Mouse (Mus musculus) gastrocnemius, postnatal 14 days (tissue): ENCODE measurements around the gene Btbd16. TPM values are rescaled to one million over a fixed set of nuclear protein-coding genes. Genes with fewer than 3 reads are reported as not detected.
A peak's percentile ranks its signal among the peaks of the same experiment; 100 is the strongest.

Experiments
- DNase-seq: peaks from one replicate; pipeline ENCODE4 v3.0.0; 2021; ENCODE audit warnings: mixed read lengths
- intact Hi-C: fragments of 180-260 bp; cut with DNase I; formaldehyde crosslinking; loops from one replicate; pipeline ENCODE4 v1.15.1; 2025; ENCODE audit warnings: low total_unique reads
- total RNA-seq, 2 experiments: library from RNA; stranded (reverse); gene quantifications; 2 replicates each; pipeline ENCODE4 v1.2.3; 2021

Gene Btbd16
- total RNA-seq, 2 experiments from 2014 or later, result 0.14 TPM; not detected in 1

DNA sequence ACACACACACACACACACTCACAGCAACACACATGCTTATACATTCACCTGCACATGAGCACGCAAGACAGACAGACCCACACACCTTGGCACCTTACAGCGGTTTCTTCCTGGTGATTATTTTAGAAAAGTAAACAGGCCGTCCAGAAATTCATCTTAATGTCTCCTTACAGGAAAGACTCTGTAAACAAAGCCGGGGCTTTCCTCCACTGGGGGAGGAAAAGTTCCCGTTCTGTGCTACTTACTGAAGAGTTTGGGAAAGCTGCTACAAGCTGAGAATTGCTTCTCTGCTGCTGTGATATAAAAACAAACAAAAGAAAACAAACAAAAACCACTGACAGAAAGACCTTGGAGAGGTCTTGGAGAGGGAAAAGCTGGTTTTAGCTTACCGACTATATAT is 34.8 kb downstream of the Btbd16 start:
- intact Hi-C loops, result no loop called here
- DNase-seq, result no peak

DNA sequence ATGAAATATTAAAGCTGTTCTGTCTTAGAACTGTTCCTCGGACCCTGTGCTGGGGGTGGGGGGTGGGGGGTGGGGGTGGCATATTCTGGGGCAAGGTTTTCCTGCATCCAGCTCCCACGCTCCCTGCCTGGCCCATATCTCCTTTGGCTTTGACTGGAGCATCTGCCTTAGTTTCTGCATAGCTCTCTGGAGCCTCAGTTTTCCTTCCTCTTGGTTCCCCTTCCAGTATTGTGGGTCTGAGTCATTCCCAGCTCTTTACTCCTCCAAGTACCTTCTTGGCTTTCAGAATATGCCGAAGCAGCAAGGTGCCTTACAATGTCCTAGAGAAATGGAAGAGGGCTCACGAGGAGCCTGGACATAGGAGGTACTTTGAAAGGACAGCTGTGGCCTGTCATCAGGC is 36.4 kb downstream of the Btbd16 start:
- intact Hi-C loops, result no loop called here
- no peak for DNase-seq

DNA sequence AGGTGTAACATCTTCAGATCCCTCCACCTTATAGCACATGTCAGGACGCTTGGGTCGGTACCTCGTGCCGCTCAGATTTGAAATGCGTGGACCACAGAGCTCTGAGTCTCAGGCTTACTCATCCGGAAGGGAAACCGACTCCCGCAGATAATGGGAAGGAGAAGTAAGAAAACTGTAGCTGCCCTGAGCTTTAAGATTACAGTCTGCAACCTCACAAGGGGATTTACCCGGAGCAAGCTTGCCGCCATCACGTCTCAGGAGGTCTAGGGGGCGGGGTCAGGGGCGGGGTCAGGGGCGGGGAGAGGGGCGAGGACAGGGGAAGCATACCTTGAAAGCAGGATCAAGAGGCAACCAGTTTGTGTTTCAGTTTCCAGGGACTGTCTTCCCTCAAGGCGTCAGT is 38.5 kb downstream of the Btbd16 start:
- intact Hi-C loops, result no loop called here
- no peak for DNase-seq

DNA sequence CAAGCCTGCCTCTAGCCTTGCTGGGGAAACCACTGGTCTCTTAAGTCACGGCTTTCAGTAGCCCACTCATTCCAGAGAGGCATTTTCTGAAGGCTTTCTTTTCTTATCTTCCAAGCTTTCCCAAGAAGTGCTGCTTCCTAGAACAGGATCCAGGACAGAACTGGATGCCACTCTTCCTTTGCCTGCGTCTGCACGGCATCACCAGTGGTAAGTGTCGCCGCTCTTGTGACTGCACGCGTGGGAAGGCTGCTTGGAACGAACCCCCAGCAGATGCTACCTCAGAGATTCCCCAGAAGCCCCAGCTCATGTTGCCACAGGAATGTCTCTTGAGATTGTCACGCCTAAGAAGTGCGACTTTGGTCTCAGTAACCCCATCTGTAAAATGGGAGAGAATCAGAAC is 41.7 kb downstream of the Btbd16 start:
- intact Hi-C loops, result no loop called here
- DNase-seq, result no peak

DNA sequence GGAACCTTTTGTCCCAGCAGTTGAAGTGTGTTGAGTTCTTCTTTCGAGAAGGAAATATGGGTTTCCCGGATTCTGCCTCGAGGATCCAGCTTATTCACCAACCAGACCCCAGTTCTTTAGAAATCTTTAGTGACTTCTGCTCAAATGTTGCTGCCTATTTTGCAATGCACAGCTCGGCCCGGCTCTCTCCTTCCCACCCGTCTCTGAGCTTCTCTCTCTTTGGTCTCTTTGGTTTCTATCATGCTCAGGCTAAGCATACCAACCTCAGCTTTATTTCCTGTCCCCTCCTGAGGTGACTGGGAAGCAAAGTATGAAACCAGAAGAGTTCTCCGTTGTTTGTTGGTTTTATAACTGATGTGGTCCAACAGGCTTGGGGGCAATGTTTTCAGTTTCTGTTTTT is 42.4 kb downstream of the Btbd16 start:
- DNase-seq, result no peak
- intact Hi-C loops, result no loop called here

DNA sequence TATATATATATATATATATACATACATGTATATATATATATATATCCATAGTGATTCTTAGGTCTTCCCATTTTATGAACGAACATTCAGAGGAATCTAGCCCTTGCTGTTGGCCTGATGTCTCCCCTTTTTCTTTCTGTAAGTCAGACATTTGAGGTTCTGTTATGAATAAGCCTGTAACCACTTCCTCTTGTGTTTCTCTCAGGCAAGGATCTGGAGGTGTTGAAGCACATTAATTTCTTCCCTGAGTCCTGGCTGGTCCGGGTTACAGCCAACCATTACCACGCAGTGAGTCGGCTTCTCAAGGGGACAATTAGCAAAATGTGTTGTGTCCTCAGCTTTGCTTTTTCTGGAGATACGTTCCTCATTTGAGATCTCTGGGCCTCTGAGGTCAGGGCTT is 44.9 kb downstream of the Btbd16 start:
- DNase-seq, result no peak
- intact Hi-C loops, result no loop called here

DNA sequence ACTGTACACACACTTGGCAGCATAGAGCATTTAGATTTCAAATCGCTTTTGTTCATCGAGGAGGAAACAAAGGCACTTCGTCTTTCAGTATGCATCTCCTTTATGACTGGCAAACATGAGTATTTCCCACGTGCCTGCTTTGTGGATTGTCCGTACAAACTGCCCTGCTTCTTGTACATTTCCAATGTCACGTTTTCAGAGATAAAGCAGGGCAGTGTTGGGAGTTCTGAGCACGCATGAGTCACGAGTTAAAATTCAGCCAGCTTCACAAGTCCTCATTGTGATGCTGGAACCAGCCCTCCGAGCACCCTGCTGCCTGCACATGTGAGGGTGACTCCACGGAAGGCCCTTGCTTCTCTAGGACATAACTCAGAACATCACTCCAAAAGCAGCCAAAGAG is 45.8 kb downstream of the Btbd16 start:
- no peak for DNase-seq
- intact Hi-C loops, result loop anchor here (10.0 kb wide), 1 partner anchor 225 kb away; no protein-coding TSS in a partner anchor

DNA sequence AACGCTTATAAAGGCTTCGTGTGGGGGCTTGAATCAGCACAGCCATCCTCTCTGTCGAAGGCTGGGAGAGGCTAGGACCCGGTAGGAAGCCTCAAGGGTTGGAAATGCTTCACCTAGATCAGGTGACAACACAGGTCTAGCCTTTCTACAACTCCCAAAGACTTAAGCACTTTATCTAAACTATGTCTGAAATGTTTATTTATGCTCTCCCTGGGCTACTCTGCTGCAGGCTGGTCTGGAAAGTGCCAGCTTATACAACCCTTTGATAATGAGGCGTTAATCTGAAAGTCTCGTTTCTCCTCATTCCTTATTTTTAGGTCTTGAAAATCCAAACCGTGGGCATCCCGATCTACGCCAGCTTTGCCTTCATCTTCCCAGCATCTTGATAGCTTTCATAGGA is 50.1 kb downstream of the Btbd16 start:
- no peak for DNase-seq
- intact Hi-C loops, result loop anchor here (10.0 kb wide), 1 partner anchor 221 kb away; no protein-coding TSS in a partner anchor

DNA sequence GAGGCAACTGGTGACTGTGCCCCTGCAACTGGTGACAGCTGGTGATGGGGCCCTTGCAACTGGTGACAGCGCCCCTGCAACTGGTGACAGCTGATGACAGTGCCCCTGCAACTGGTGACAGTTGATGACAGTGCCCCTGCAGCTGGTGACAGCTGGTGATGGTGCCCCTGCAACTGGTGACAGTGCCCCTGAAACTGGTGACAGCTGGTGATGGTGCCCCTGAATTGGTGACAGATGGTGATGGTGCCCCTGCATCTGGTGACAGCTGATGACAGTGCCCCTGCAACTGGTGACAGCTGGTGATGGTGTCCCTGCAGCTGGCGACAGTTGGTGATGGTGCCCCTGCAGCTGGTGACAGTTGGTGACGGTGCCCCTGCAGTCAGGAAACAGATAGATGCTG is 52.5 kb downstream of the Btbd16 start:
- DNase-seq, result no peak
- intact Hi-C loops, result loop anchor here (5.0 to 10.0 kb wide), 3 partner anchors 44 to 218 kb away; no protein-coding TSS in a partner anchor

DNA sequence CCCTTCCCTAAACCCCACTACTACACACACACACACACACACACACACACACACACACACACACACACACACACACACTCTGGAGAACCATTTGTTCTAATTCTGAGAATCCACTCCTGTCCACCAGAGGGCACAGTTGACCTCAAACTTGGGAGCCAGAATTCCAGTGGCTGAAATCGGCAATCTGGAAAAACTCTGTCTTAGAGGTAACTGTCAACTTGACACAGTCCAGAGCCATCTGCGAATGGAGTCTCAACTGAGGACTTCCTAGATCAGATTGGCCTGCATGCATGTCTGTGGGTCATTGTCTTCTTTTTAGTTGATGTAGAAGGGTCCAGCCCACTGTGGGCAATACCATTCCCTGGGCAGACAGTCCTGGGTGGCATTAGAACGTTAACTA is 53.6 kb downstream of the Btbd16 start:
- intact Hi-C loops, result loop anchor here (5.0 to 10.0 kb wide), 3 partner anchors 45 to 217 kb away; no protein-coding TSS in a partner anchor
- peak; percentile 45 for DNase-seq

DNA sequence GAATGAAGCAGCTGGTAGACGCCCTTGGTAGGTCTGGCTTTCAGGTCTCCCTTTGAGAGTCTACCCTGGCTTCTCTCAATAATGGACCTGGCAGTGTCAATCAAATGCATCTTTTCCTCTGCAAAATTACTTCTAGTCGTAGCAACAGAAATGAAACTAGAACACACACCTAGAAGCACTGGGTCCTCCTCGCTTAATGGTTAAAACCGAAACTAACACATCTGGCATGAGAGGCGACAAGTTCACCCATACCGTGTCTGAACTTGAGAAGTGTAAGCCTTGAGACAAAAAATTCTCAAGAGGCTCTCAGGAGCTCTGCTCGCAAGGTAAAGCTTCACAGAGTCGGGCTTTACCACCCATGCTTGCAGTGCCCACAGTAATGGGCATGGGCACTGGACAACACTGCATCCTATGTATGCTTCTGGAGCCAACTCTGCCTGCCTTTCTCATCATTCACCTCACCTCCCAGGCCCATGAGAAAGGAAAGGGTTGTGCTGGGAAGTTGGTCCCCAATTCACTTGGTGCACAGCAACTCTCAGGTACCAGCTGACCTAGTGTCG is 54.1 kb downstream of the Btbd16 start:
- intact Hi-C loops, result loop anchor here (5.0 to 10.0 kb wide), 3 partner anchors 46 to 217 kb away; no protein-coding TSS in a partner anchor

DNA sequence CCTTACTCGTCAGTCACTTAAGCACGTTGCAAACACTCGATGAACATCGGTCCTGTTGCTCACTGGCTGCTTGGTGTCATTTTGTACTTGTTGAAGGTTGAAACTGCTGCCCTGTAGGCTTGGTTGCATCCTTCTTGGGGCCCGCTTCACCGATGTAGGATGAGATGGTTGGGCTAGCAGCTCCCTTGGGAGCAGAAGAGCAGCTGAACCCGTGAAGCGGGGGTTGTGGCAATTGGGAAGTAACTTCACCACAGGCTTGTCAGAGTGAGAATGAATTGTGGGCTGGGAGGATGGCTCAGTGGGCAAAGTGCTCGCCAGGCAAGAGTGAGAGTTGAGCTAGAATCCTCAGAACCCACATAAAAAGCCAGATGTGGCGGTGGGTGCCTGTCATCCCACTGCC is 54.6 kb downstream of the Btbd16 start:
- no peak for DNase-seq
- intact Hi-C loops, result loop anchor here (5.0 to 10.0 kb wide), 3 partner anchors 46 to 216 kb away; no protein-coding TSS in a partner anchor

More for the DNA sequence above, 54.1 kb downstream of the Btbd16 start:
- DNase-seq, result no peak

DNA sequence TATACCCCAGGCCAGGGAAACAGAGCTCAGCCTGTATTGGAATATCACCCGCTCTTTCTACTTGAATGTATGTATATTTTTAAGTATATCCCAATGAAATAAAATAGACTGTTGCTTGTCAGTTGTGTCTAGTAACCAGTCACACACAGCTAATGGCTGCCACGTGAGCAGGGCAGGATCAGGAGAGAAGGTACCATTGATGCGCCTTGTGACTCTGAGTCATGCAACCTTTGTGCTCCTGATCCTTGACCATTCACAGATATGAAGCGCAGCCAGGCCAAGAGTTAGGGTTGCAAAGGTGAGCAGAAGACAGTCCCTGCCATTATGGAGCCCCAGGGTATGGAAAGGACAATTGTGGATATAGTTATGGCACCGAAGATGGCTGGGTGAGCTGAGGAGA is 57.7 kb downstream of the Btbd16 start:
- intact Hi-C loops, result no loop called here
- DNase-seq, result no peak

DNA sequence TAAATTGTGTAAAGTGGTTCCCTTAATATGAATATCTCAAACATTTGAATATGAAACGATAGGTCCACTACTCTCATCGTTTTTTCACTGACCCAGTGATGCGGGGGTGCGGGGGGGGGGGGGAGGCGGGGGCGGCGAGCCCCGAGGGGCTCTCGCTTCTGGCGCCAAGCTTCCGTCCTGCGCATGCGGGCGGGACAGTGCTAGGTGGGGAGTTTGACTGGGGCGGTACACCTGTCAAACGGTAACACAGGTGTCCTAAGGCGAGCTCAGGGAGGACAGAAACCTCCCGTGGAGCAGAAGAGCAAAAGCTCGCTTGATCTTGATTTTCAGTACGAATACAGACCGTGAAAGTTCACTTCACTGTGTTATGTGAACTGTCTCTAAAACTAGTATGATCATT is 60.4 kb downstream of the Btbd16 start:
- intact Hi-C loops, result no loop called here
- peak; percentile 61 for DNase-seq

DNA sequence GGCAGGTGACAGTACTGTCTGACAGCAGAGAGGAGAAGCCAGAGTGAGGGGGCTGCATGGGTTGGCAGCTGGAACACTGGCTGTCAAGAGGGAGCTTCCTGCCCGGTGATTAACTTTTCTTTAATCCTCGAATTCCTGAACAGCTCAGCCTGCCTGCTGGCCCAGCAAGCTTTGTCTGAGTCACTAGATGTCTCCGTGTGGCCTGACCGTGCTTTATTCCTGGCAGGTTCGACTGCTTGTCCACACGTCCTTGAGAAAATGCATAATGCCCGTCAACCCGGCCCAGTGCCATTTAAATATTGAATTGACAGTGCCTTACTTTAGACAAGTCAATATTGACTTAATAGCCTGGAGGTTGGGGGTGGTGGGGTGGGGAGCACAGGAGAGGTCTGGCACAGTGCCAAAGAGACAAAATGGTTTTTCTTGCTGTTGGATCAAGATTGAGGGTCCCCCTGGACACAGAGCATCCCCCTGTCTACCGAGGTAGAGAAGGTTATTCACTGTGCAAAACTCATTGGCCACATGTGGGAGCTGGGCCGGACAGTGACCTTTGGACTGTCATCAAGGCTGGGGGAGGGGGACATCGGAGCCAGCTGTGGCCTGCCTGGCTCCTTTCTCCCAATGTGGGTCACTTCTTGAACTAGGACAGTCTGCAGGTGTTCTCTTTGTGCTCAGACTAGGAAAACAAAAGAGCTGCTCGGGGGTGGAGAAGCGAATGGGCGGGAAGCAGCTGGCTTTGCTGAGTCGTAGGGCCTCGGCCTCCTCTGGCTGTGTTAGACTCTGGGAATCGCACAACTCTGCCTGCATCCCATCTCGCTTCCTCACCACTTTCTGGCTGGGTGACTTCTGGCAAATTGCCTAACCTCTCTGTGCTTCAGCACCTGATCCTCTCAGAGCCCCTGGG is 61.3 kb downstream of the Btbd16 start:
- intact Hi-C loops, result no loop called here
- peak; percentile 26 for DNase-seq

DNA sequence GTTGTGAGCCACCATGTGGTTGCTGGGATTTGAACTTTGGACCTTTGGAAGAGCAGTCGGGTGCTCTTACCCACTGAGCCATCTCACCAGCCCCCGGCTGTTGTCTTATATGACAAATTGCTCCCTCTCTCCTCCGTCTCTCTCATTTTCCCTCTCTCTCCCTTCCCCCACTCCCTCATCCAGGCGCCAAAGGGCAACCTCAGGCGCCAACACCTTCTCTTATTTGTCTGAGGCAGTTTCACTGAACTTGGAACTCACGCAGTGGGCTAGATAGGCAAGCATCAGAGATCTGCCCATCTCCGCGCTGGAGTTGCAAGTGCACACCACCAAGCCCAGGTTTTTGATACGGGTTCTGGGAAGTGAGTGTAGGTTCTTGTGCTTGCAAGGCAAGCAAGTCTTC is 62.2 kb downstream of the Btbd16 start:
- no peak for DNase-seq
- intact Hi-C loops, result no loop called here

DNA sequence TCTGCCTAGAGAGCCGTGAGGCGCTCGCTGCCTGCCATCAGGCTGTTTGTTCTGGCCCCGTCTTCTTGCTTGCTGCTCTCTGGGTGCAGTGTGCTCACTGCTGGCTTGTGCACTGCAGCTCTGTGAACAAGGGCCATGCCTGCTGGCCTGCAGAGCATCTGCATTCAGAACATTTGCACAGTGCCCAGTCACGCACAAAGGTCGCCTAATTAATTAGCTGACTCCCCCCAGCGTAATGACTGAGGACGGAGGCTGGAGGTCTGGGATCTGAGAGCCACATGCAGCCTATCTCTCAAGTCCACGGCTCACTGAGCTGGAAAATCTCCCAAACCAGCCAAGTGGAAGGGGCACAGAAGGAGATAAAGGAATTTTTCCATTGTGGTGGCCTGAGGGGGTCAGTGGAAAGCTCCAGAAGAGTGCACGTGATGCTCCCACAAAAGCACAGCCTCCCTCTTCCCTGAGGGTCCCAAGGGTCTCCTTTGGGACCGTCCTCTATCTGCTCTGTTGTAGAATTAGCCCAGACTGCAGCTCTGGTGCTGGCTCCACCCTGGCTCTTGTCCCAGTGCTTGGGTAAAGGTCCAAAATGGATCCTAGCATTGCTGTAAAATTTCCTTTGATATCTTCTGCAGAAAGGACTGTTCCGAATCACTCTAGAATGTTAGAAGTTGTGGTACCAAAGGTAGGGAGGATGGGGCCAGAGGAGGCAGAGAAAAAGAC is 64.2 kb downstream of the Btbd16 start:
- intact Hi-C loops, result no loop called here
- DNase-seq, result no peak

DNA sequence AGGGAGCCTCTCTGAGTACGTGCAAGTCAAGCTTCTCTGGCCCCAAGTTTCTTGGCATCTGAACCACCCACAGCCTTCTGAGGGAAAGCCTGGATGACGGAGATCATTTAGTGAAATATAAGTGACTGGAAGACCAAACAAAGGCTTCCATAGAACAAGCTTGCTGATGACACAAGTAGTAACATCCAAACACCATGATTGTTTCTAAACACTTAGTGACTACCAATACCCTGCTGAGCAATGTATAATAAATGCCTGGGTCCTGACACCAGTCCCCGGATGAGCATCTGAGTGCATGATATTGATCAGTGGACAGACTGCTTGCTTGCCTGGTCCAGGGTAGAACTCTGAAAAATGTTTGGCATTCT is 64.8 kb downstream of the Btbd16 start:
- no peak for DNase-seq
- intact Hi-C loops, result no loop called here

DNA sequence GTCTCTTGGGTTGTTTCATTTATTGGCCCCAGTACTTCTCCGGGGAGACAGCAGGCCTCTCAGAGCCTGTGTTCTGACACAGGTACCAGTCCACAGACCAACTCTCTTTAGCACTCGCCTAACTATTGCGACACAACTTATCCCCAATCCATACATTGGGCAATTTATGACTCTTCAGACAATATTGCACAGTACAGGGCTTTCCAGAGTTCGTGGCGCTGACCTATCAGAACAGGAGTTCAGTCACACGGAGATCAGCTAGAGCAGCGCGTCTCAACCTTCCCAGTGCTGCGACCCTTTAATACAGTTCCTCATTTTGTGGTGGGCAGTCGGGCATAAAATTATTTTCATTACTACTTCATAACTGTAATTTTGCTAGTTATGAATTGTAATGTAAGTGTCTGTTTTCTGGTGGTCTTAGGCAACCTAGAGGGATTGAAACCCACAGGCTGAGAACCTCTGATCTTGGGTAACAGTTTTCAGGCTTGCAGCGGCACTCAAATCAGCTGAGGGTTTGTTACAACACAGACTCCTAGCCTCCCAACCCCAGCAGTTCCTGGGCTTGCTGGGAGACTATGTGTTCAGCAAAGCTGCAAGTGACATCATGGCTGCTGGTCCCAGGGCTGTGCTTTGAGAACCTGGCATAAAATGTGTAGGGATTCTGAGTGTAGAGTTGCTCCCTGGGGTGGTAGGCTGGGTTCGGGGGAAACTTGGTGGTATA is 65.7 kb downstream of the Btbd16 start:
- DNase-seq, result no peak
- intact Hi-C loops, result no loop called here
